Mouse (Mus musculus) heart, embryonic 13.5 days (tissue): Measurements from ENCODE around the gene Abcd3. TPM values are rescaled to one million over a fixed set of nuclear protein-coding genes. Genes with fewer than 3 reads are reported as not detected.
"Not testable (repeated sequence)": the region's sequence is repeated elsewhere in the genome, so short reads cannot be mapped to it uniquely, and the experiment has no call there.

ENCODE experiments used
- ATAC-seq: fragments of 200-750 bp; cut with Nextera tagmentation; 2 replicates; pipeline ENCODE4 v1.8.0; 2017; ENCODE audit warnings: moderate TSS enrichment; ENCODE audit not compliant: insufficient number of reproducible peaks, low FRiP score, low TSS enrichment; ENCODE audit errors: extremely low read depth
- H3K27ac ChIP-seq: fragments of 300-500 bp; sonication (generic); replicated peaks from 2 replicates; pipeline ENCODE4 v1.5.1; 2015; ENCODE audit warnings: moderate library complexity, mild to moderate bottlenecking, inconsistent platforms
- H3K27me3 ChIP-seq: fragments of 300-500 bp; sonication (generic); replicated peaks from 2 replicates; pipeline ENCODE4 v1.6.1; 2015; ENCODE audit warnings: mild to moderate bottlenecking, inconsistent platforms
- H3K36me3 ChIP-seq: fragments of 300-500 bp; sonication (generic); 2 replicates; pipeline ENCODE4 v1.6.1; 2015; ENCODE audit warnings: mild to moderate bottlenecking, inconsistent platforms
- H3K4me1 ChIP-seq: fragments of 300-500 bp; sonication (generic); 2 replicates; pipeline ENCODE4 v1.6.1; 2015; ENCODE audit warnings: inconsistent platforms
- H3K4me2 ChIP-seq: fragments of 300-500 bp; sonication (generic); 2 replicates; pipeline ENCODE4 v1.6.1; 2015; ENCODE audit warnings: inconsistent platforms, mild to moderate bottlenecking, moderate library complexity
- H3K4me3 ChIP-seq: fragments of 300-500 bp; sonication (generic); 2 replicates; pipeline ENCODE4 v1.5.1; 2015; ENCODE audit warnings: moderate library complexity, mild to moderate bottlenecking, inconsistent platforms
- H3K9ac ChIP-seq: fragments of 300-500 bp; sonication (generic); 2 replicates; pipeline ENCODE4 v1.6.1; 2015; ENCODE audit warnings: inconsistent platforms, mild to moderate bottlenecking, moderate library complexity
- H3K9me3 ChIP-seq: fragments of 300-500 bp; sonication (generic); 2 replicates; pipeline ENCODE4 v1.6.1; 2016; ENCODE audit warnings: inconsistent platforms
- WGBS: fragments of 180-500 bp; shearing (Covaris S2); methylation state at CpG from one replicate; pipeline ENCODE4 v1.1.7; 2015; ENCODE audit warnings: mixed read lengths; 5-methylcytosine and 5-hydroxymethylcytosine counted together
- polyA plus RNA-seq: library from polyadenylated mRNA; unstranded; fragments of >200 nt; fragmentation: Nextera tagmentation; extraction: Ambion mirVana; gene quantifications from 2 replicates; pipeline ENCODE4 v1.2.1, GENCODE M21; 2015

The Abcd3 gene
- polyA plus RNA-seq, 1 experiment from 2014 or later = 37.5 TPM

GRCm38 (mm10) chr3:121766818-121767217 lies 48.3 kb downstream of the Abcd3 start:
- H3K9ac ChIP-seq = no peak overlapping the region
- H3K27me3 ChIP-seq = no peaks in the 10 kb centered on the region
- no peak overlapping the region for H3K4me3 ChIP-seq
- no peak for ATAC-seq
- WGBS = 70% methylated on average over 5 of the region's 5 CpGs
- H3K9me3 ChIP-seq = no peaks in the 10 kb centered on the region
- no peak overlapping the region for H3K27ac ChIP-seq
- H3K4me2 ChIP-seq = no peak overlapping the region
- H3K4me1 ChIP-seq = no peaks in the 10 kb centered on the region
- peaks cover 78% of the 10 kb centered on the region for H3K36me3 ChIP-seq

- no peaks in the 10 kb centered on the region for H3K9me3 ChIP-seq
- H3K27ac ChIP-seq = no peak overlapping the region
- H3K4me1 ChIP-seq = no peaks in the 10 kb centered on the region
- no peak overlapping the region for H3K9ac ChIP-seq
- H3K27me3 ChIP-seq = no peaks in the 10 kb centered on the region
- H3K4me2 ChIP-seq = no peak overlapping the region
- no peak overlapping the region for H3K4me3 ChIP-seq
- peaks cover 72% of the 10 kb centered on the region for H3K36me3 ChIP-seq
- no peak for ATAC-seq
Observed at GRCm38 (mm10) chr3:121766048-121766447, 49.1 kb downstream of the Abcd3 start.

- Histone ChIP-seq H3K27ac (no peak overlapping the region), H3K9ac (no peak overlapping the region), H3K9me3 (no peaks in the 10 kb centered on the region), H3K4me3 (no peak overlapping the region), H3K4me2 (no peak overlapping the region), H3K27me3 (no peaks in the 10 kb centered on the region), H3K36me3 (peaks cover 67% of the 10 kb centered on the region), H3K4me1 (no peaks in the 10 kb centered on the region; the same call in 1 of the 2 replicates)
- WGBS = 64% methylated on average over 4 of the region's 4 CpGs
- no peak for ATAC-seq
Observed at GRCm38 (mm10) chr3:121762056-121762852, 52.8 kb downstream of the Abcd3 start.

- WGBS = 53% methylated on average over 7 of the region's 7 CpGs
- Histone ChIP-seq H3K27me3 (no peaks in the 10 kb centered on the region), H3K36me3 (peaks cover 33% of the 10 kb centered on the region), H3K4me1 (peaks cover 8% of the 10 kb centered on the region), H3K9me3 (no peaks in the 10 kb centered on the region), H3K27ac (no peak overlapping the region), H3K4me3 (no peak overlapping the region), H3K9ac (0 out of 2 replicates have a peak overlapping the region, but pooled peaks have one; percentile 25), H3K4me2 (no peak overlapping the region)
- ATAC-seq = no peak
Observed at GRCm38 (mm10) chr3:121758373-121758772, 56.7 kb downstream of the Abcd3 start.

GRCm38 (mm10) chr3:121755152-121755551 lies 60.0 kb downstream of the Abcd3 start:
- ATAC-seq = no peak
- Histone ChIP-seq H3K9ac (no peak overlapping the region), H3K27ac (peak overlapping the region; percentile 5; the same call in 1 of the 2 replicates), H3K4me3 (no peak overlapping the region), H3K4me1 (peaks cover 8% of the 10 kb centered on the region), H3K36me3 (peaks cover 26% of the 10 kb centered on the region), H3K4me2 (no peak overlapping the region), H3K9me3 (no peaks in the 10 kb centered on the region), H3K27me3 (no peaks in the 10 kb centered on the region)
- WGBS = 23% methylated on average over 3 of the region's 3 CpGs

- Histone ChIP-seq H3K27ac (peak overlapping the region; percentile 5; the same call in 1 of the 2 replicates), H3K36me3 (peaks cover 22% of the 10 kb centered on the region)
- not testable (repeated sequence) for H3K9ac ChIP-seq, H3K4me1 ChIP-seq, H3K4me2 ChIP-seq, ATAC-seq, H3K9me3 ChIP-seq, H3K27me3 ChIP-seq, H3K4me3 ChIP-seq
- 80% methylated on average over 10 of the region's 10 CpGs for WGBS
Observed at GRCm38 (mm10) chr3:121754319-121755090, 60.6 kb downstream of the Abcd3 start.

GRCm38 (mm10) chr3:121741186-121741848 lies 73.8 kb downstream of the Abcd3 start:
- not testable (repeated sequence) for H3K27me3 ChIP-seq, H3K9ac ChIP-seq, ATAC-seq, H3K36me3 ChIP-seq, H3K4me2 ChIP-seq, H3K27ac ChIP-seq, H3K9me3 ChIP-seq, H3K4me3 ChIP-seq
- peaks cover 23% of the 10 kb centered on the region for H3K4me1 ChIP-seq
- WGBS = 86% methylated on average over 4 of the region's 4 CpGs

GRCm38 (mm10) chr3:121739489-121740213 lies 75.5 kb downstream of the Abcd3 start:
- Histone ChIP-seq H3K27ac (no peak overlapping the region; the same call in 1 of the 2 replicates), H3K4me2 (0 out of 2 replicates have a peak overlapping the region, but pooled peaks have one; percentile 4), H3K9me3 (peaks cover 2% of the 10 kb centered on the region; the same call in 1 of the 2 replicates), H3K9ac (peak overlapping the region; percentile 33), H3K36me3 (no peaks in the 10 kb centered on the region), H3K27me3 (no peaks in the 10 kb centered on the region), H3K4me3 (no peak overlapping the region), H3K4me1 (peaks cover 34% of the 10 kb centered on the region)
- ATAC-seq = no peak
- WGBS = 32% methylated on average over 17 of the region's 17 CpGs

GRCm38 (mm10) chr3:121738742-121739342 lies 76.3 kb downstream of the Abcd3 start:
- H3K27ac ChIP-seq = no peak overlapping the region
- H3K36me3 ChIP-seq = peaks cover 7% of the 10 kb centered on the region
- H3K9me3 ChIP-seq = no peaks in the 10 kb centered on the region
- H3K27me3 ChIP-seq = no peaks in the 10 kb centered on the region
- peaks cover 34% of the 10 kb centered on the region for H3K4me1 ChIP-seq
- H3K9ac ChIP-seq = no peak overlapping the region
- H3K4me3 ChIP-seq = no peak overlapping the region
- 62% methylated on average over 9 of the region's 9 CpGs for WGBS
- no peak overlapping the region for H3K4me2 ChIP-seq
- ATAC-seq = no peak

GRCm38 (mm10) chr3:121737901-121738300 lies 77.2 kb downstream of the Abcd3 start:
- H3K4me3 ChIP-seq = no peak overlapping the region
- peaks cover 34% of the 10 kb centered on the region for H3K4me1 ChIP-seq
- H3K9ac ChIP-seq = no peak overlapping the region
- H3K9me3 ChIP-seq = no peaks in the 10 kb centered on the region
- 74% methylated on average over 2 of the region's 2 CpGs for WGBS
- no peaks in the 10 kb centered on the region for H3K27me3 ChIP-seq
- peaks cover 15% of the 10 kb centered on the region for H3K36me3 ChIP-seq
- no peak overlapping the region for H3K27ac ChIP-seq
- no peak overlapping the region for H3K4me2 ChIP-seq
- ATAC-seq = no peak
